Mouse (Mus musculus): ENCODE data around the gene Hmgn1. TPM values are rescaled to one million over a fixed set of nuclear protein-coding genes. Genes with fewer than 3 reads are reported as not detected.

Gene Hmgn1
- 732 and 792 TPM in 2 replicates for polyA plus RNA-seq (2014; fragmentation: Nextera tagmentation; extraction: Ambion mirVana)

GRCm38 (mm10) chr16:96127657-96128344 is at the start of gene Hmgn1:
Gene Hmgn1, minus strand, starts transcription at chr16:96127729.
- peaks cover 13% of the 10 kb centered on the region for H3K4me1 ChIP-seq (ENCODE audit: control insufficient read depth, insufficient read depth, low read length)
- DNase-seq (ENCODE audit: low spot score) = peak; percentile 98
- peak within 1 kb of the TSS; percentile 99 for H3K9ac ChIP-seq (ENCODE audit: low read length)
- H3K9me3 ChIP-seq (ENCODE audit: control insufficient read depth, low read length) = no peaks in the 10 kb centered on the region
- ATAC-seq (ENCODE audit: insufficient read depth, low FRiP score, low TSS enrichment) = peak; percentile 96
- H3K4me2 ChIP-seq (ENCODE audit: low read depth) = peak within 1 kb of the TSS; percentile 92
- H3K36me3 ChIP-seq (ENCODE audit: control insufficient read depth, insufficient read depth, low read length) = peaks cover 16% of the 10 kb centered on the region
- H3K27ac ChIP-seq (ENCODE audit: low read depth, low read length) = peak within 1 kb of the TSS; percentile 97
- no peaks in the 10 kb centered on the region for H3K27me3 ChIP-seq (ENCODE audit: control insufficient read depth, insufficient read depth, low read length)
- under 1% methylated on average over 55 of the region's 72 CpGs for WGBS
- peak within 1 kb of the TSS; percentile 97 for H3K4me3 ChIP-seq (ENCODE audit: low read depth, low read length)

- H3K4me2 ChIP-seq (ENCODE audit: low read depth) = no peak overlapping the region
- ATAC-seq (ENCODE audit: insufficient read depth, low FRiP score, low TSS enrichment) = no peak
- H3K9ac ChIP-seq (ENCODE audit: low read length) = no peak overlapping the region
- DNase-seq (ENCODE audit: low spot score) = peak; percentile 23
- no peak overlapping the region for H3K4me3 ChIP-seq (ENCODE audit: low read depth, low read length)
- H3K36me3 ChIP-seq (ENCODE audit: control insufficient read depth, insufficient read depth, low read length) = no peaks in the 10 kb centered on the region
- no peaks in the 10 kb centered on the region for H3K9me3 ChIP-seq (ENCODE audit: control insufficient read depth, low read length)
- no peaks in the 10 kb centered on the region for H3K27me3 ChIP-seq (ENCODE audit: control insufficient read depth, insufficient read depth, low read length)
- H3K27ac ChIP-seq (ENCODE audit: low read depth, low read length) = no peak overlapping the region
- H3K4me1 ChIP-seq (ENCODE audit: control insufficient read depth, insufficient read depth, low read length) = no peaks in the 10 kb centered on the region
- 41% methylated on average over 2 of the region's 2 CpGs for WGBS
Observed at GRCm38 (mm10) chr16:96175399-96175798, 47.9 kb upstream of the Hmgn1 start.

- no peak overlapping the region for H3K4me3 ChIP-seq (ENCODE audit: low read depth, low read length)
- no peak overlapping the region for H3K27ac ChIP-seq (ENCODE audit: low read depth, low read length)
- H3K27me3 ChIP-seq (ENCODE audit: control insufficient read depth, insufficient read depth, low read length) = no peaks in the 10 kb centered on the region
- no peak overlapping the region for H3K9ac ChIP-seq (ENCODE audit: low read length)
- H3K4me2 ChIP-seq (ENCODE audit: low read depth) = no peak overlapping the region
- H3K9me3 ChIP-seq (ENCODE audit: control insufficient read depth, low read length) = no peaks in the 10 kb centered on the region
- DNase-seq (ENCODE audit: low spot score) = no peak
- 84% methylated on average over 8 of the region's 8 CpGs for WGBS
- H3K4me1 ChIP-seq (ENCODE audit: control insufficient read depth, insufficient read depth, low read length) = no peaks in the 10 kb centered on the region
- no peak for ATAC-seq (ENCODE audit: insufficient read depth, low FRiP score, low TSS enrichment)
- H3K36me3 ChIP-seq (ENCODE audit: control insufficient read depth, insufficient read depth, low read length) = no peaks in the 10 kb centered on the region
Observed at GRCm38 (mm10) chr16:96173648-96174047, 46.1 kb upstream of the Hmgn1 start.

GRCm38 (mm10) chr16:96168837-96169236 is 41.3 kb upstream of the Hmgn1 start:
- H3K9ac ChIP-seq (ENCODE audit: low read length) = no peak overlapping the region
- H3K4me3 ChIP-seq (ENCODE audit: low read depth, low read length) = no peak overlapping the region
- DNase-seq (ENCODE audit: low spot score) (no peak), ATAC-seq (ENCODE audit: insufficient read depth, low FRiP score, low TSS enrichment) (no peak)
- H3K36me3 ChIP-seq (ENCODE audit: control insufficient read depth, insufficient read depth, low read length) = no peaks in the 10 kb centered on the region
- no peaks in the 10 kb centered on the region for H3K4me1 ChIP-seq (ENCODE audit: control insufficient read depth, insufficient read depth, low read length)
- H3K27ac ChIP-seq (ENCODE audit: low read depth, low read length) = no peak overlapping the region
- H3K4me2 ChIP-seq (ENCODE audit: low read depth) = no peak overlapping the region
- 94% methylated on average over 4 of the region's 4 CpGs for WGBS
- H3K27me3 ChIP-seq (ENCODE audit: control insufficient read depth, insufficient read depth, low read length) = no peaks in the 10 kb centered on the region
- H3K9me3 ChIP-seq (ENCODE audit: control insufficient read depth, low read length) = no peaks in the 10 kb centered on the region

- Histone ChIP-seq H3K4me2 (ENCODE audit: low read depth) (no peak overlapping the region), H3K9me3 (ENCODE audit: control insufficient read depth, low read length) (no peaks in the 10 kb centered on the region), H3K4me1 (ENCODE audit: control insufficient read depth, insufficient read depth, low read length) (no peaks in the 10 kb centered on the region), H3K27me3 (ENCODE audit: control insufficient read depth, insufficient read depth, low read length) (no peaks in the 10 kb centered on the region), H3K4me3 (ENCODE audit: low read depth, low read length) (no peak overlapping the region), H3K27ac (ENCODE audit: low read depth, low read length) (no peak overlapping the region), H3K9ac (ENCODE audit: low read length) (no peak overlapping the region), H3K36me3 (ENCODE audit: control insufficient read depth, insufficient read depth, low read length) (no peaks in the 10 kb centered on the region)
- no peak for ATAC-seq (ENCODE audit: insufficient read depth, low FRiP score, low TSS enrichment)
- DNase-seq (ENCODE audit: low spot score) = no peak
- 86% methylated on average over 4 of the region's 4 CpGs for WGBS
Observed at GRCm38 (mm10) chr16:96165723-96166264, 38.3 kb upstream of the Hmgn1 start.

GRCm38 (mm10) chr16:96161336-96161735 is 33.8 kb upstream of the Hmgn1 start:
- Histone ChIP-seq H3K9ac (ENCODE audit: low read length) (no peak overlapping the region), H3K27ac (ENCODE audit: low read depth, low read length) (no peak overlapping the region), H3K27me3 (ENCODE audit: control insufficient read depth, insufficient read depth, low read length) (no peaks in the 10 kb centered on the region), H3K36me3 (ENCODE audit: control insufficient read depth, insufficient read depth, low read length) (no peaks in the 10 kb centered on the region), H3K4me1 (ENCODE audit: control insufficient read depth, insufficient read depth, low read length) (peaks cover 8% of the 10 kb centered on the region), H3K4me2 (ENCODE audit: low read depth) (no peak overlapping the region), H3K9me3 (ENCODE audit: control insufficient read depth, low read length) (no peaks in the 10 kb centered on the region), H3K4me3 (ENCODE audit: low read depth, low read length) (no peak overlapping the region)
- no peak for DNase-seq (ENCODE audit: low spot score)
- no peak for ATAC-seq (ENCODE audit: insufficient read depth, low FRiP score, low TSS enrichment)
- 94% methylated on average over 4 of the region's 4 CpGs for WGBS

- Histone ChIP-seq H3K9me3 (ENCODE audit: control insufficient read depth, low read length) (no peaks in the 10 kb centered on the region), H3K4me3 (ENCODE audit: low read depth, low read length) (no peak overlapping the region), H3K36me3 (ENCODE audit: control insufficient read depth, insufficient read depth, low read length) (no peaks in the 10 kb centered on the region), H3K4me1 (ENCODE audit: control insufficient read depth, insufficient read depth, low read length) (peaks cover 8% of the 10 kb centered on the region), H3K27me3 (ENCODE audit: control insufficient read depth, insufficient read depth, low read length) (no peaks in the 10 kb centered on the region), H3K4me2 (ENCODE audit: low read depth) (no peak overlapping the region), H3K27ac (ENCODE audit: low read depth, low read length) (no peak overlapping the region), H3K9ac (ENCODE audit: low read length) (no peak overlapping the region)
- WGBS = 85% methylated on average over 1 of the region's 1 CpGs
- ATAC-seq (ENCODE audit: insufficient read depth, low FRiP score, low TSS enrichment) (no peak), DNase-seq (ENCODE audit: low spot score) (no peak)
Observed at GRCm38 (mm10) chr16:96160927-96161326, 33.4 kb upstream of the Hmgn1 start.

GRCm38 (mm10) chr16:96159794-96160346 is 32.3 kb upstream of the Hmgn1 start:
- peak; percentile 18 for DNase-seq (ENCODE audit: low spot score)
- Histone ChIP-seq H3K9ac (ENCODE audit: low read length) (peak overlapping the region; percentile 91), H3K36me3 (ENCODE audit: control insufficient read depth, insufficient read depth, low read length) (no peaks in the 10 kb centered on the region), H3K27ac (ENCODE audit: low read depth, low read length) (no peak overlapping the region), H3K9me3 (ENCODE audit: control insufficient read depth, low read length) (no peaks in the 10 kb centered on the region), H3K4me1 (ENCODE audit: control insufficient read depth, insufficient read depth, low read length) (peaks cover 8% of the 10 kb centered on the region), H3K4me3 (ENCODE audit: low read depth, low read length) (no peak overlapping the region; the same call in 1 of the 2 replicates), H3K4me2 (ENCODE audit: low read depth) (peak overlapping the region; percentile 97), H3K27me3 (ENCODE audit: control insufficient read depth, insufficient read depth, low read length) (no peaks in the 10 kb centered on the region)
- WGBS = 81% methylated on average over 20 of the region's 20 CpGs
- ATAC-seq (ENCODE audit: insufficient read depth, low FRiP score, low TSS enrichment) = no peak

Data from neural tube, embryonic 11.5 days (tissue).